Comparison of ENCODE assay signal across 27 mouse cellular contexts in the genomic region with DNA sequence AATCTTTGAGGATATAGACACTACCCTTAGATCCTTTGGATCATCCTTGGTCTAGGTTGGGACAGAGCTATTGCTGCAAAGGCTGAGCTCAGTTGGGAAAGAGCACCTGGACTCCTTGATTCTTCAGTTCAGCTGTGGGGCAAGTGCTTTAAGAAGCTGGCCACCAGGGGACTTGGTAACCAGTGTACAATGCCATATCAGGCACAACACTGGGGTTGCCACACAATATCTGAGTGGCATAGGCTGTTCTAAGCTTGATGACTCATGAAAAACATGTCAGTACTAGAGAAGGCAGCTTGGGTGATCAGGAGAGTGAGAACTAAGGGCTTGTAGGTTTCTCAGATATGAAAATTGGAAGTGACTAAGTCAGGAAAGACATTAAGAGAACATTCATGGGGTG. TPM values are rescaled to one million over a fixed set of nuclear protein-coding genes. Genes with fewer than 3 reads are reported as not detected.
DNase-seq lines count a peak whose midpoint lies in the region; ATAC-seq and TF ChIP-seq lines count a peak whose summit lies in the region.
"Had no signal": no experiment of that assay in that cellular context is flagged by ENCODE, and none has a peak within 500 bp of the region (broad histone marks: within the 10 kb centered on the region; RNA-seq: fewer than 3 reads in every experiment).

No protein-coding gene starts in this region.

- peak; percentile 15 for DNase-seq in urinary bladder, postnatal 25 days (ENCODE audit: low spot score)
- DNase-seq in urinary bladder, adult 2 months (ENCODE audit: low spot score) = no peak
- DNase-seq in fat pad, adult 2 months (ENCODE audit: extremely low read depth, low read depth, low spot score) = peak; percentile 90
- no peak for DNase-seq in lung, postnatal 4 days
- no peak for DNase-seq in thymus, adult 2 months
- DNase-seq: adrenal gland, postnatal 14 days; cerebellum, adult 11-12 months; cerebellum, adult 9-11 months; gastrocnemius, postnatal 25 days; heart, adult 2 months; heart, postnatal 10 days; kidney, adult 18-20 months; kidney, postnatal 36 days; liver; midbrain, embryonic 14.5 days; thymus, postnatal 14 days had no signal

- H3K4me3 ChIP-seq in thymus, adult 2 months (ENCODE audit: control insufficient read depth, insufficient read depth, low read length) = no peak overlapping the region
- no peak overlapping the region for H3K4me3 ChIP-seq in forebrain, embryonic 15.5 days
- H3K4me3 ChIP-seq: erythroblast, embryonic 14.5 days; forebrain, embryonic 13.5 days; heart, adult 2 months; heart, embryonic 13.5 days; lung, embryonic 15.5 days had no signal

- H3K36me3 ChIP-seq in thymus, adult 2 months (ENCODE audit: control insufficient read depth, insufficient read depth, low read length) = no peaks in the 10 kb centered on the region
- H3K36me3 ChIP-seq in forebrain, embryonic 15.5 days = no peaks in the 10 kb centered on the region
- H3K36me3 ChIP-seq: G1E; heart, embryonic 13.5 days; lung, embryonic 15.5 days had no signal

- no peak for TF ChIP-seq CTCF in thymus, adult 2 months (IDR thresholded peaks at IDR 0.05; ENCODE audit: borderline replicate concordance, control insufficient read depth, extremely low read depth, insufficient read depth, low read length, poor library complexity)

- no peak overlapping the region for H3K4me2 ChIP-seq in forebrain, embryonic 15.5 days (replicated peaks)
- H3K4me2 ChIP-seq: forebrain, embryonic 13.5 days; heart, embryonic 13.5 days; hindbrain, embryonic 14.5 days; lung, embryonic 15.5 days had no signal

- no peak for TF ChIP-seq POLR2A in thymus, adult 2 months (IDR thresholded peaks at IDR 0.05; ENCODE audit: control insufficient read depth, extremely low read depth, insufficient read depth, low read length, poor library complexity)

- peak; percentile 77 for ATAC-seq in megakaryocyte progenitor cell, adult 5-6 weeks (replicated peaks; ENCODE audit: poor library complexity)
- no peak for ATAC-seq in forebrain, embryonic 15.5 days (replicated peaks)
- ATAC-seq: forebrain, embryonic 13.5 days; Patski had no signal

- H3K9me3 ChIP-seq in forebrain, embryonic 15.5 days = no peaks in the 10 kb centered on the region
- H3K9me3 ChIP-seq: forebrain, embryonic 13.5 days; G1E; heart, embryonic 13.5 days; lung, embryonic 15.5 days had no signal

- H3K9ac ChIP-seq in forebrain, embryonic 15.5 days (replicated peaks) = no peak overlapping the region
- H3K9ac ChIP-seq: forebrain, embryonic 13.5 days; heart, embryonic 13.5 days; hindbrain, embryonic 14.5 days; lung, embryonic 15.5 days had no signal

- no peaks in the 10 kb centered on the region for H3K27me3 ChIP-seq in thymus, adult 2 months (ENCODE audit: control insufficient read depth, insufficient read depth, low read length)
- H3K27me3 ChIP-seq in forebrain, embryonic 15.5 days = no peaks in the 10 kb centered on the region
- H3K27me3 ChIP-seq: forebrain, embryonic 13.5 days; lung, embryonic 15.5 days had no signal

- no peak overlapping the region for H3K27ac ChIP-seq in thymus, adult 2 months (ENCODE audit: control insufficient read depth, insufficient read depth, low read length)
- no peak overlapping the region for H3K27ac ChIP-seq in forebrain, embryonic 15.5 days (replicated peaks)
- H3K27ac ChIP-seq: forebrain, embryonic 13.5 days; heart, adult 2 months; heart, embryonic 13.5 days; hindbrain, embryonic 14.5 days; lung, embryonic 15.5 days had no signal

- H3K4me1 ChIP-seq in thymus, adult 2 months (replicated peaks; ENCODE audit: control insufficient read depth, insufficient read depth, low read length) = peaks cover 6% of the 10 kb centered on the region
- peaks cover 7% of the 10 kb centered on the region; the same call in 1 of the 2 replicates for H3K4me1 ChIP-seq in forebrain, embryonic 15.5 days
- H3K4me1 ChIP-seq: forebrain, embryonic 13.5 days; heart, embryonic 13.5 days; lung, embryonic 15.5 days had no signal

RNA-seq across cellular contexts. Expression of gene Ccr9, which starts 19.3 kb away (rescaled TPM):
- polyA plus RNA-seq in urinary bladder, adult 2 months (2012; rRNA removed) = 0.12 and 0.14 TPM in 2 replicates
- 0.05 and 0.52 TPM in 2 replicates for total RNA-seq in megakaryocyte progenitor cell, adult 5-6 weeks (2015)
- total RNA-seq in megakaryocyte progenitor cell, adult 5-6 weeks (2017) = 0.21 and 0.57 TPM in 2 replicates
- 500 and 608 TPM in 2 replicates for polyA plus RNA-seq in thymus, adult 2 months (2012; rRNA removed)
- 0.05 and 0.27 TPM in 2 replicates for polyA plus RNA-seq in forebrain, embryonic 15.5 days (2015; fragmentation: Nextera tagmentation; extraction: Ambion mirVana)
- polyA plus RNA-seq: erythroblast, embryonic 14.5 days; G1E had no signal

RNA-seq across cellular contexts. Expression of gene Slc6a20a, which starts 19.7 kb away (rescaled TPM):
- polyA plus RNA-seq in urinary bladder, adult 2 months (2012; rRNA removed) = 0.13 and 0.15 TPM in 2 replicates
- 0.32 and 1.1 TPM in 2 replicates for total RNA-seq in megakaryocyte progenitor cell, adult 5-6 weeks (2015)
- 1.8 TPM in 1 of 2 replicates, not detected in the other for total RNA-seq in megakaryocyte progenitor cell, adult 5-6 weeks (2017)
- 7.5 and 8.1 TPM in 2 replicates for polyA plus RNA-seq in thymus, adult 2 months (2012; rRNA removed)
- 2.8 and 3.1 TPM in 2 replicates for polyA plus RNA-seq in forebrain, embryonic 15.5 days (2015; fragmentation: Nextera tagmentation; extraction: Ambion mirVana)
- total RNA-seq: gastrocnemius, postnatal 25 days; heart, adult 2 months; heart, postnatal 10 days; hematopoietic stem cell, adult 5-6 weeks had no signal
- polyA plus RNA-seq: G1E; heart, embryonic 13.5 days; limb, embryonic 11.5 days; Patski had no signal

RNA-seq across cellular contexts. Expression of gene Slc6a20b, which starts 26.6 kb away (rescaled TPM):
- polyA plus RNA-seq in urinary bladder, adult 2 months (2012; rRNA removed) = 0.03 TPM in 1 of 2 replicates, not detected in the other
- total RNA-seq in megakaryocyte progenitor cell, adult 5-6 weeks (2015) = not detected in 2 replicates
- 0.34 and 0.62 TPM in 2 replicates for total RNA-seq in megakaryocyte progenitor cell, adult 5-6 weeks (2017)
- 0.13 and 0.22 TPM in 2 replicates for polyA plus RNA-seq in thymus, adult 2 months (2012; rRNA removed)
- 0.23 and 0.24 TPM in 2 replicates for polyA plus RNA-seq in forebrain, embryonic 15.5 days (2015; fragmentation: Nextera tagmentation; extraction: Ambion mirVana)
- total RNA-seq: adrenal gland, postnatal 14 days; gastrocnemius, postnatal 25 days; heart, adult 2 months; heart, postnatal 10 days had no signal

RNA-seq across cellular contexts. Expression of gene Lztfl1, which starts 58.5 kb away (rescaled TPM):
- 19.8 and 23.1 TPM in 2 replicates for polyA plus RNA-seq in urinary bladder, adult 2 months (2012; rRNA removed)
- 38.1 and 44.1 TPM in 2 replicates for total RNA-seq in megakaryocyte progenitor cell, adult 5-6 weeks (2015)
- total RNA-seq in megakaryocyte progenitor cell, adult 5-6 weeks (2017) = 33.5 and 41.1 TPM in 2 replicates
- polyA plus RNA-seq in thymus, adult 2 months (2012; rRNA removed) = 11.8 and 12.1 TPM in 2 replicates
- 50.8 and 56.0 TPM in 2 replicates for polyA plus RNA-seq in forebrain, embryonic 15.5 days (2015; fragmentation: Nextera tagmentation; extraction: Ambion mirVana)

Comparison
In these comparisons a context has a peak if more than half of its experiments do, and no peak if none do; other contexts are left out.
1. DNase-seq: peak in urinary bladder, postnatal 25 days (single experiment) and fat pad, adult 2 months (single experiment); none in urinary bladder, adult 2 months (single experiment), lung, postnatal 4 days (0 of 2) and thymus, adult 2 months (single experiment).
2. RNA of gene Ccr9, which starts 19.3 kb away (polyA plus RNA-seq): 500 to 608 TPM in thymus, adult 2 months; 0.05 to 0.27 TPM in forebrain, embryonic 15.5 days and 0.12 to 0.14 TPM in urinary bladder, adult 2 months; every median in the first group is over 100 times any median in the second.